Mouse (Mus musculus) embryonic stem cell, embryonic (primary cell): Measurements from ENCODE around the gene Hmga1.

ENCODE experiments used
- CTCF ChIA-PET, 4 experiments: fragments of 300-600 bp in 2 of 4; fragments of 350-600 bp in 2 of 4; sonication (Branson Sonifier 250); formaldehyde crosslinking; loops; one replicate each; lab custom pipeline; 2022; ENCODE audit warnings: inconsistent platforms in 2 of 4; lab: Charles Lee
- POLR2A ChIA-PET, 4 experiments: fragments of 300-600 bp in 2 of 4; fragments of 350-600 bp in 2 of 4; sonication (Branson Sonifier 250); formaldehyde crosslinking; loops; one replicate each; lab custom pipeline; 2022; ENCODE audit warnings: antibody characterized with exemption in 4 of 4, inconsistent platforms in 1 of 4; lab: Charles Lee

The Hmga1 gene

GRCm38 (mm10) chr17:27518700-27519595 is 37.3 kb upstream of the Hmga1 start:
- ChIA-PET POLR2A (interaction anchor here in 2 of 4 experiments (0.6 to 2.0 kb wide), 13 partner anchors 10 to 374 kb away, joined by 3 to 7 read pairs (median 3); partner anchors contain the start of gene Hmga1 (in 2 of the 2)), CTCF (interaction anchor here (0.6 to 2.1 kb wide), 11 partner anchors 9 to 329 kb away, joined by 3 to 5 read pairs (median 3); no protein-coding TSS in a partner anchor)

- CTCF ChIA-PET = interaction anchor here in 1 of 4 experiments (1.0 to 2.1 kb wide), 4 partner anchors 12 to 331 kb away, joined by 3 to 5 read pairs (median 4); no protein-coding TSS in a partner anchor
Observed at GRCm38 (mm10) chr17:27520557-27520956, 35.7 kb upstream of the Hmga1 start.

GRCm38 (mm10) chr17:27521303-27521702 is 35.0 kb upstream of the Hmga1 start, which contains the start of gene Grm4:
Grm4 (minus strand) TSS chr17:27521403.
- CTCF ChIA-PET = interaction anchor here in 1 of 4 experiments (2.1 kb wide), 1 partner anchor 264 kb away, joined by 5 read pairs; no protein-coding TSS in a partner anchor
- POLR2A ChIA-PET = no interaction called here

More at GRCm38 (mm10) chr17:27520557-27520956, 35.7 kb upstream of the Hmga1 start:
- POLR2A ChIA-PET = interaction anchor here in 2 of 4 experiments (1.1 to 2.0 kb wide), 2 partner anchors 17 to 36 kb away, joined by 3 to 7 read pairs; partner anchors contain the start of gene Hmga1 (in 1 of the 2)

GRCm38 (mm10) chr17:27523121-27523520 is 33.2 kb upstream of the Hmga1 start:
- CTCF ChIA-PET = interaction anchor here in 2 of 4 experiments (0.5 to 0.7 kb wide), 2 partner anchors 262 to 282 kb away, joined by 3 to 6 read pairs; no protein-coding TSS in a partner anchor
- POLR2A ChIA-PET = interaction anchor here in 1 of 4 experiments (0.7 kb wide), 1 partner anchor 118 kb away, joined by 3 read pairs; no protein-coding TSS in a partner anchor

- ChIA-PET POLR2A (interaction anchor here in 2 of 4 experiments (0.9 to 3.0 kb wide), 6 partner anchors 29 to 515 kb away, joined by 3 to 17 read pairs (median 4); partner anchors contain the start of genes Hmga1 (in 1 of the 2) and Itpr3 (in 1 of the 2)), CTCF (interaction anchor here (0.5 to 1.5 kb wide), 6 partner anchors 7 to 440 kb away, joined by 3 to 13 read pairs (median 4); no protein-coding TSS in a partner anchor)
Observed at GRCm38 (mm10) chr17:27527188-27527587, 29.1 kb upstream of the Hmga1 start.

- ChIA-PET POLR2A (interaction anchor here in 3 of 4 experiments (0.5 to 3.0 kb wide), 16 partner anchors 10 to 516 kb away, joined by 3 to 17 read pairs (median 4); partner anchors contain the start of genes Hmga1 (in 2 of the 3) and Itpr3 (in 1 of the 3)), CTCF (interaction anchor here in 3 of 4 experiments (0.5 to 1.3 kb wide), 6 partner anchors 44 to 338 kb away, joined by 3 to 4 read pairs (median 3); no protein-coding TSS in a partner anchor)
Observed at GRCm38 (mm10) chr17:27528030-27528429, 28.3 kb upstream of the Hmga1 start.

- POLR2A ChIA-PET = interaction anchor here in 2 of 4 experiments (0.5 to 3.0 kb wide), 18 partner anchors 9 to 1378 kb away, joined by 3 to 17 read pairs (median 4); partner anchors contain the start of gene Hmga1 (in 2 of the 2)
- CTCF ChIA-PET = interaction anchor here in 2 of 4 experiments (0.5 to 1.1 kb wide), 3 partner anchors 63 to 276 kb away, joined by 3 read pairs; no protein-coding TSS in a partner anchor
Observed at GRCm38 (mm10) chr17:27528767-27529166, 27.5 kb upstream of the Hmga1 start.

GRCm38 (mm10) chr17:27532095-27532494 is 24.2 kb upstream of the Hmga1 start:
- ChIA-PET POLR2A (interaction anchor here in 3 of 4 experiments (0.5 to 2.8 kb wide), 18 partner anchors 10 to 330 kb away, joined by 3 to 29 read pairs (median 3); partner anchors contain the start of gene Hmga1 (in 2 of the 3)), CTCF (interaction anchor here in 1 of 4 experiments (0.7 to 1.0 kb wide), 2 partner anchors 17 to 60 kb away, joined by 3 read pairs; no protein-coding TSS in a partner anchor)

GRCm38 (mm10) chr17:27533354-27533753 is 22.9 kb upstream of the Hmga1 start:
- ChIA-PET CTCF (interaction anchor here in 1 of 4 experiments (1.7 to 2.2 kb wide), 2 partner anchors 59 to 343 kb away, joined by 4 to 14 read pairs; no protein-coding TSS in a partner anchor), POLR2A (interaction anchor here in 1 of 4 experiments (0.6 to 3.0 kb wide), 5 partner anchors 8 to 28 kb away, joined by 3 to 47 read pairs (median 6); partner anchors contain the start of gene Hmga1)

- CTCF ChIA-PET = interaction anchor here (0.5 to 2.2 kb wide), 70 partner anchors 8 to 986 kb away, joined by 3 to 14 read pairs (median 4); partner anchors contain the start of genes Hmga1 (in 3 of the 4), AI413582 (in 1 of the 4), RPS10-NUDT3 (in 1 of the 4) and Rps10 (in 1 of the 4)
- POLR2A ChIA-PET = interaction anchor here (0.6 to 3.0 kb wide), 29 partner anchors 12 to 183 kb away, joined by 3 to 47 read pairs (median 4); partner anchors contain the start of genes Hmga1 (in 4 of the 4), AI413582 (in 3 of the 4), RPS10-NUDT3 (in 2 of the 4) and Rps10 (in 1 of the 4)
Observed at GRCm38 (mm10) chr17:27534718-27535117, 21.6 kb upstream of the Hmga1 start.

- ChIA-PET POLR2A (interaction anchor here (0.5 to 3.3 kb wide), 10 partner anchors 9 to 312 kb away, joined by 3 to 15 read pairs (median 6); partner anchors contain the start of gene Hmga1 (in 2 of the 4)), CTCF (interaction anchor here in 3 of 4 experiments (0.5 to 1.9 kb wide), 4 partner anchors 11 to 51 kb away, joined by 3 to 7 read pairs (median 4); no protein-coding TSS in a partner anchor)
Observed at GRCm38 (mm10) chr17:27541261-27541660, 15.0 kb upstream of the Hmga1 start.

- CTCF ChIA-PET = interaction anchor here in 3 of 4 experiments (0.5 to 1.9 kb wide), 5 partner anchors 10 to 93 kb away, joined by 4 to 7 read pairs (median 5); partner anchors contain the start of gene RPS10-NUDT3 (in 1 of the 3)
- POLR2A ChIA-PET = interaction anchor here (0.5 to 3.3 kb wide), 13 partner anchors 10 to 51 kb away, joined by 3 to 15 read pairs (median 5); partner anchors contain the start of gene Hmga1 (in 3 of the 4)
Observed at GRCm38 (mm10) chr17:27541984-27542383, 14.3 kb upstream of the Hmga1 start.

GRCm38 (mm10) chr17:27544551-27544950 is 11.7 kb upstream of the Hmga1 start:
- ChIA-PET POLR2A (interaction anchor here in 2 of 4 experiments (1.0 to 1.8 kb wide), 5 partner anchors 8 to 91 kb away, joined by 3 to 6 read pairs (median 4); partner anchors contain the start of gene Hmga1 (in 1 of the 2)), CTCF (interaction anchor here in 3 of 4 experiments (0.6 to 2.6 kb wide), 3 partner anchors 10 to 143 kb away, joined by 3 to 8 read pairs (median 4); no protein-coding TSS in a partner anchor)

GRCm38 (mm10) chr17:27545991-27546390 is 10.3 kb upstream of the Hmga1 start:
- ChIA-PET CTCF (interaction anchor here (0.5 to 1.6 kb wide), 7 partner anchors 10 to 588 kb away, joined by 3 to 7 read pairs (median 3); no protein-coding TSS in a partner anchor), POLR2A (interaction anchor here (0.6 to 3.8 kb wide), 15 partner anchors 8 to 204 kb away, joined by 3 to 52 read pairs (median 4); partner anchors contain the start of genes Hmga1 (in 3 of the 4) and AI413582 (in 1 of the 4))

GRCm38 (mm10) chr17:27546574-27547085 is 9.7 kb upstream of the Hmga1 start:
- ChIA-PET CTCF (interaction anchor here (0.5 to 1.6 kb wide), 9 partner anchors 8 to 587 kb away, joined by 3 to 7 read pairs (median 3); partner anchors contain the start of gene Hmga1 (in 1 of the 4)), POLR2A (interaction anchor here (0.9 to 3.8 kb wide), 16 partner anchors 7 to 161 kb away, joined by 3 to 52 read pairs (median 4); partner anchors contain the start of genes Hmga1 (in 3 of the 4) and AI413582 (in 1 of the 4))
